Mouse (Mus musculus) cortical plate, adult 2 months (tissue): ENCODE data around the gene Cit.

Experiments
- CTCF ChIP-seq: fragments of 200-500 bp; IDR thresholded peaks from 2 replicates; pipeline ENCODE4 v1.5.1; 2011; ENCODE audit warnings: mild to moderate bottlenecking, control low read depth, low read length; ENCODE audit not compliant: insufficient read depth; ENCODE audit errors: extremely low read depth
- POLR2A ChIP-seq: fragments of 200-500 bp; IDR thresholded peaks from 2 replicates; pipeline ENCODE4 v1.6.1; 2011; ENCODE audit warnings: mild to moderate bottlenecking, low read length, control low read depth; ENCODE audit not compliant: insufficient read depth; ENCODE audit errors: extremely low read depth

DNA sequence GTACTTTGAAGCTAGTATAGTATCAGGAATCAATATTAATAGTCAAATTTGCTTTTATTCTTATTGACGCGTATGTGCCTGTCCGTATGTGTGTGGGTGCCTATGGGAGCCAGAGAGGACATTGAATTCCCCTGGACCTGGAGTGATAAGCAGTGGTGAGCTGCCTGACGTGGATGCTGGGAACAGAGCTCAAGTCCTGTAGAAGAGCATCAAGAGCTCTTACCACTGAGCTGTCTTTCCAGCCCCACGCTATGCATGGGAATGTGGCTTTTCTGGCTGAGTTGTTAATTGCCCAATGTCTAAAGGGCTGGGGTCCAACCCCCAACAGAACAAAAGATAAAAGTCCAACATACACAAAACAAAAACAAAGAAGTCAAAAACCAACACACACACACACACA, 131.4 kb downstream of the Cit start:
- TF ChIP-seq CTCF = no peak
- TF ChIP-seq POLR2A = no peak
